Mouse (Mus musculus) neural tube, embryonic 13.5 days (tissue): ENCODE data around the gene Tns3. TPM values are rescaled to one million over a fixed set of nuclear protein-coding genes. Genes with fewer than 3 reads are reported as not detected.

ENCODE experiments used
- ATAC-seq: fragments of 200-750 bp; cut with Nextera tagmentation; 2 replicates; pipeline ENCODE4 v1.8.0; 2017; ENCODE audit warnings: low read depth, mild to moderate bottlenecking, moderate TSS enrichment, moderate library complexity
- H3K27ac ChIP-seq: fragments of 300-500 bp; sonication (generic); replicated peaks from 2 replicates; pipeline ENCODE4 v1.5.1; 2015; ENCODE audit warnings: moderate library complexity, mild to moderate bottlenecking, inconsistent platforms
- H3K27me3 ChIP-seq: fragments of 300-500 bp; sonication (generic); 2 replicates; pipeline ENCODE4 v1.6.1; 2015; ENCODE audit warnings: mild to moderate bottlenecking, inconsistent platforms
- H3K36me3 ChIP-seq: fragments of 300-500 bp; sonication (generic); 2 replicates; pipeline ENCODE4 v1.6.1; 2015; ENCODE audit warnings: mild to moderate bottlenecking, inconsistent platforms
- H3K4me1 ChIP-seq: fragments of 300-500 bp; sonication (generic); replicated peaks from 2 replicates; pipeline ENCODE4 v1.6.1; 2015; ENCODE audit warnings: inconsistent platforms
- H3K4me2 ChIP-seq: fragments of 300-500 bp; sonication (generic); 2 replicates; pipeline ENCODE4 v1.6.1; 2015; ENCODE audit warnings: inconsistent platforms, mild to moderate bottlenecking, moderate library complexity
- H3K4me3 ChIP-seq: fragments of 300-500 bp; sonication (generic); 2 replicates; pipeline ENCODE4 v1.5.1; 2015; ENCODE audit warnings: mild to moderate bottlenecking, inconsistent platforms
- H3K9ac ChIP-seq: fragments of 300-500 bp; sonication (generic); 2 replicates; pipeline ENCODE4 v1.6.1; 2015; ENCODE audit warnings: moderate library complexity, mild to moderate bottlenecking, inconsistent platforms
- H3K9me3 ChIP-seq: fragments of 300-500 bp; sonication (generic); 2 replicates; pipeline ENCODE4 v1.6.1; 2016; ENCODE audit warnings: inconsistent platforms
- WGBS: fragments of 180-500 bp; shearing (Covaris S2); methylation state at CpG from one replicate; pipeline ENCODE4 v1.1.7; 2015; 5-methylcytosine and 5-hydroxymethylcytosine counted together
- polyA plus RNA-seq: library from polyadenylated mRNA; unstranded; fragments of >200 nt; fragmentation: Nextera tagmentation; extraction: Ambion mirVana; gene quantifications from 2 replicates; pipeline ENCODE4 v1.2.1, GENCODE M21; 2015

Gene Tns3
- polyA plus RNA-seq, 1 experiment from 2014 or later: 7.9 TPM

DNA sequence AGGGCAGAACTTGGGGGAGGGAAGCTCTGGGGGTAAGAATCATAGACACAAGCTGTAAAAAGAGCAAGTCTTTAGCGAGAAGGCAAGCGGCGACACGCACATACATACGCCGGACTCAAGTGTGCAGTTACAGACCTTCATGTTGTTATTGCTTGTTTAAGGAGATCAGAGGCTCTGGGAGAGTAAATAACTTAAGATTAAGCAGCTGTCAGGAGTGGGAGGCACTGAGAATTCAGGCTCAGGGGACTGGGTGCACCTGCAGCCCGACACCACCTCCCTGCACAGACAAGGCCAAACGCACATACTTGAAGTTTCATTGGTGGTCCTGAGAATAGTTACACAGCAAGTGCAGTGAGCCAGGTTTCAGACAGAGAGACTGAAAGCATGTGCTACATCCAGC, 169.3 kb downstream of the Tns3 start:
- Histone ChIP-seq H3K27me3 (no peaks in the 10 kb centered on the region), H3K4me2 (no peak overlapping the region), H3K9ac (no peak overlapping the region), H3K4me3 (no peak overlapping the region), H3K4me1 (peaks cover 20% of the 10 kb centered on the region), H3K27ac (no peak overlapping the region), H3K36me3 (no peaks in the 10 kb centered on the region), H3K9me3 (no peaks in the 10 kb centered on the region)
- no peak for ATAC-seq
- WGBS: 90% methylated on average over 8 of the region's 8 CpGs

DNA sequence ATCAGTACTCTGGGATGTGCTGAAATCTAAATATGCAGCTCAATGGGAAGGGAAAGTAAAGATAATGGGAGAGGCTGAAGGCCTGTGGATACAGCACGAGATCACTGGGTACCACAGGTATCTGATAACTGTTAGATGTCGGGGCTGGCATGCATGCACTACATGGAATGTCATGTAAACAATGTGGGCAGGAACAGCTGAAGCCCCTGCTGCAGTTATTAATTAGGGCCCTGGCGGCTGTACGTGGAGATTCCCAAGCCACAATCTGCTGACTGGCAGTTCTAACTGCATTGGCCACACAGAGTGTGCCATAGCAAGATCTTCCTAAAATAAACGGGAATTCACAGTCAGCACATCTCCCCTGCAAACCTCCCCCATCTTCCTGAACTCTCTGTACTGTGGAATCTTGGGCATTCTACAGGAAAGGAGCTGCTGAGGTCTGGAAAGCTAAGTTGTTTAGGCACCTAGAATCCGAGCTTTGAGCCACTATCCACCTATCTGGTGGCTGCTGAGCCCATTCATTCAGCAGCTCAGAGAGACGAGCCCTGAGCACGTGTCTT, 170.3 kb downstream of the Tns3 start:
- Histone ChIP-seq H3K4me2 (no peak overlapping the region), H3K4me3 (no peak overlapping the region), H3K4me1 (peaks cover 20% of the 10 kb centered on the region), H3K27ac (no peak overlapping the region), H3K9ac (no peak overlapping the region), H3K27me3 (no peaks in the 10 kb centered on the region), H3K36me3 (no peaks in the 10 kb centered on the region), H3K9me3 (no peaks in the 10 kb centered on the region)
- 59% methylated on average over 8 of the region's 8 CpGs for WGBS
- ATAC-seq: no peak

DNA sequence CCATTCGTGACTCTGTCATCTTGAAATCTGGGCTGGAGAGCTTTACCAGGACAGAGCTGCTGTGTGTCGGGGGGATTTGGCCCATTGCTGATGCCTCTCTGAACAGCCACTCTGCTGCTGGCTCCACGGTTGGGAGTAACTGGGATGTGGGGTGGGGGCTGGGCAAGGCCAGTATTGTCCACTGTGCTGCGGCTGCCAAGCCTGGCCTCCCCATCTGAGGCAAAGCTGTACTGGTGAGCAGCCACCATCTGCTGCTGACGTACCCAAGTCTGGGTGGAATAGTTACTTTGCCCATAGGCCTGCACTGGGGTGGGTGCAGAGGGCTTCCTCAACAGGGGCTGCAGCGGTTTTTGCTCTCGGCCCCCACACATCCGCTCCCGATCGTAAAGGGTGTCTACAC, 172.0 kb downstream of the Tns3 start:
- no peak overlapping the region for H3K27ac ChIP-seq
- no peak for ATAC-seq
- no peaks in the 10 kb centered on the region for H3K36me3 ChIP-seq
- 88% methylated on average over 10 of the region's 10 CpGs for WGBS
- H3K4me3 ChIP-seq: no peak overlapping the region
- H3K9me3 ChIP-seq: no peaks in the 10 kb centered on the region
- no peaks in the 10 kb centered on the region for H3K27me3 ChIP-seq
- H3K4me2 ChIP-seq: no peak overlapping the region
- H3K9ac ChIP-seq: no peak overlapping the region
- H3K4me1 ChIP-seq: peaks cover 20% of the 10 kb centered on the region

DNA sequence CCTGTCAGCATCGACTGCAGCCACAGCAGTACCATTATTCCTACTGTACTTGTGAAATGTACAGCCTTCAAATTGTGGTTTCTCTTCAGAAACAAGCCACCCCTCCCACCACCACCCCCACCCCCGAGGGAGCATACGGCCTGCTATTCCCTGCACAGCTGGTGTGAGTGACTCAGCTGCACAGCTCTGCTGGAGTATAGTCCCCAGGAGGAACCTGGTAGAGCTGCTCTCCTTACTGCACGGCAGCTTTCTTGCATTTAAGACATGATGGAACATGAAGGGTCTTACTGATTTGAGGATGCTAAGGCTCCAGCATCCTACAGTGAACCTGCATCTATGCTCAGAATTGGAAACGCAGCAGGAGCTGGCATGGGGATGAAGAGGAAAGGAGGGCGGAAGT, 176.1 kb downstream of the Tns3 start:
- H3K4me3 ChIP-seq: no peak overlapping the region
- WGBS: 69% methylated on average over 6 of the region's 6 CpGs
- H3K27me3 ChIP-seq: no peaks in the 10 kb centered on the region
- no peak overlapping the region for H3K9ac ChIP-seq
- peaks cover 2% of the 10 kb centered on the region for H3K4me1 ChIP-seq
- no peak for ATAC-seq
- no peaks in the 10 kb centered on the region for H3K36me3 ChIP-seq
- peak overlapping the region; percentile 52; the same call in 1 of the 2 replicates for H3K27ac ChIP-seq
- no peaks in the 10 kb centered on the region for H3K9me3 ChIP-seq
- H3K4me2 ChIP-seq: no peak overlapping the region

DNA sequence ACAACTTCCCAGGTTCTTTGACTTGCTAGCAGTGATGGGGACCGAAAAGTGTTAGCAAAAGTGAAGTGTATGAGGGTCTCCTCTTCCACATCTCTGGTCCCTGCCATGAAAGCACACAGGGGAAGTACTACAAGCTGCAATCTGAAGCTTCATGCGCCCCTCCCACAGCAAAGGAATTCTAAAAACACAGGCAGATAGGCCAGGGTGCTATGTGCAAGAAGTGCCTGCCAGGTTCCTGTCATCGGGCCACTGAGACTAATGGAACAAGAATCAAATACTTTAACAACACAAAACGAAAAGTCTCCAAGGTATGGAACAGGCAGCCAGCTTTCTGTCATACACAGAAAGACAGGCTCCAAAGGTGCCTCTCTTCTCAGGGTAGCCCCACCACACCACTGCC, 177.8 kb downstream of the Tns3 start:
- H3K27me3 ChIP-seq: no peaks in the 10 kb centered on the region
- 89% methylated on average over 4 of the region's 4 CpGs for WGBS

DNA sequence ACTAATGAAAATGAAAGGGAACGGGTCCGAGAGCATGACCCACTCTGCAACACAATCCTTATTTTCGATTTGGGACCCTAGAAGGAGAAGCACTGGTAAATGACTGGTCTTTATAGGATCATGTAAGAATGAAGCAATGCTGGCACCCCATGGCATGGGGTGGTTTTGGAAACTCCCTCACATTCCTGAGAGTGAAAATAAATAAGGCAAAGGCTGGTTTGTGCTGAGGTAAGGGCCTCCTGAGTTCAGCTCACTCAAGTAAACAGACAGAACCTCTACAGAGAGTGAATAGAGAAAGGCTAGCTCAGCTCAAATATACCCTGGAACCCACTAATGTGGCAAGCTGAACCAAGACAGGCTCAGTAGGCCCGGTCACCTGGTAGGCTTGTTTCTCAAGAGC, 179.8 kb downstream of the Tns3 start:
- no peaks in the 10 kb centered on the region for H3K9me3 ChIP-seq
- peaks cover 20% of the 10 kb centered on the region for H3K4me1 ChIP-seq
- no peak for ATAC-seq
- H3K27me3 ChIP-seq: no peaks in the 10 kb centered on the region
- H3K27ac ChIP-seq: no peak overlapping the region
- 92% methylated on average over 4 of the region's 4 CpGs for WGBS
- H3K9ac ChIP-seq: no peak overlapping the region
- H3K4me2 ChIP-seq: no peak overlapping the region
- no peak overlapping the region for H3K4me3 ChIP-seq
- no peaks in the 10 kb centered on the region for H3K36me3 ChIP-seq

More for the DNA sequence above, 177.8 kb downstream of the Tns3 start:
- H3K9ac ChIP-seq: no peak overlapping the region
- no peak overlapping the region for H3K4me2 ChIP-seq
- peaks cover 19% of the 10 kb centered on the region for H3K4me1 ChIP-seq
- H3K36me3 ChIP-seq: no peaks in the 10 kb centered on the region
- H3K27ac ChIP-seq: no peak overlapping the region
- no peaks in the 10 kb centered on the region for H3K9me3 ChIP-seq
- no peak overlapping the region for H3K4me3 ChIP-seq
- ATAC-seq: no peak

DNA sequence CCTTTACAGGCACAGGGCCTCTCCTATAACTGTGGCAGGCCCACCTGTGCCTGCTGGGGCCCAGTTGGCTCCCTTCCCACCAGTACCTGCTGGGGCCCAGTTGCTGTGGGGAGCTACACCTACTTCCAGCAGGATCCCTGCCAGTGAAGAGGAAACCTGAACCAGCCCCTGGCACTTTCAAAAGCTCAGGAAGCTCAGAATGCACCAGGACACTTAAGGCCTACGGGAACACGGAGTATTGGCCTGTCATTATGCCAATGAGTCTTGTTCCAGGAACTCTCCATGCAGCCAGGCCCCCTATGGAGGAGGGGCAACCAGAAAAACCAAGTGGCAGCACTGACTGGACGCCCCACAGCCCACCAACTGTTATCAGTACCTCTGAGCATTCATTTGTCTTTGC, 181.6 kb downstream of the Tns3 start:
- H3K9ac ChIP-seq: no peak overlapping the region
- H3K36me3 ChIP-seq: no peaks in the 10 kb centered on the region
- no peaks in the 10 kb centered on the region for H3K9me3 ChIP-seq
- no peak overlapping the region for H3K4me2 ChIP-seq
- H3K4me3 ChIP-seq: no peak overlapping the region
- H3K4me1 ChIP-seq: peaks cover 20% of the 10 kb centered on the region
- 50% methylated on average over 3 of the region's 3 CpGs for WGBS
- no peak for ATAC-seq
- H3K27ac ChIP-seq: no peak overlapping the region
- H3K27me3 ChIP-seq: no peaks in the 10 kb centered on the region

DNA sequence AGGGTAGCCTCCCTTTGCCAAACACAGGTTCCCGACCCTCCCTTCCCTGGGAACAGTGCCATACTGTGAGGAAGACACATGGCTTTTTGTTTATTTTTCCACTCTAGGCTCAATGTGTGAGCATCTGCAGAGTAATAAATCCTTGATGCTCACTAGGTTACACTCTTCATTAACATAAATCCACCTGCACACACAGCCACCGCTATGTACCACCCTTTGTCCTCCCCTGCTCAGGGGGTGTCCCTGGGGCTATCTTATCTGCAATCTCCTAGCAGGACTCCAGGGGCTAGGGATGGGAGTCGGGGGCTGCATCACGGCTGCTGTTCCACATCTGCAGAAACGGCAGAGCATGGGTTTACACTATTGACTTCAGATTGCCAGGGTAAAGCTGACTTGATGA, 182.4 kb downstream of the Tns3 start:
- peak; percentile 85 for ATAC-seq
- H3K9ac ChIP-seq: no peak overlapping the region
- peak overlapping the region; percentile 54; the same call in 1 of the 2 replicates for H3K27ac ChIP-seq
- H3K4me2 ChIP-seq: no peak overlapping the region
- WGBS: 15% methylated on average over 5 of the region's 5 CpGs
- H3K9me3 ChIP-seq: no peaks in the 10 kb centered on the region
- H3K36me3 ChIP-seq: no peaks in the 10 kb centered on the region
- H3K4me3 ChIP-seq: no peak overlapping the region
- no peaks in the 10 kb centered on the region for H3K27me3 ChIP-seq
- H3K4me1 ChIP-seq: peaks cover 20% of the 10 kb centered on the region

DNA sequence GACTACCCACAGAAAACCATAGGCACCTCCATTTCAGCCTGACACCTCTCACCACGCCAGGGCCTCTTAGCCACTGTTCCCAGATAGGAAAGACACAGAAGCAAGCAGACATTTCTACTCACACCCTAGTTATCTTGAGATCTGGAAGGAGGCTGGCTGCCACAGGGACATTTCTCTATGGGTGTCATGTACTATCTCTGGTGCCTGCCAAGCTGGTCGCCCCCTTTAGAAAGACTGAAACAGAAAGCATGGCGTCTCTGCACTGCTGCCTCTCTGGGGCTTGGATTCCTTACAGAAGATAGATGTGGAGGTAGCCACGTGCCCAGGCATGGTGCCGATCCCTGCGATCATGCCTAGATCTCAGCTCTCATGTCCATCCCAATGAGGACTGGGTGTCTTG, 182.8 kb downstream of the Tns3 start:
- Histone ChIP-seq H3K4me3 (no peak overlapping the region), H3K4me1 (peaks cover 20% of the 10 kb centered on the region), H3K36me3 (no peaks in the 10 kb centered on the region), H3K9ac (no peak overlapping the region), H3K27me3 (no peaks in the 10 kb centered on the region), H3K27ac (peak overlapping the region; percentile 54; the same call in 1 of the 2 replicates), H3K9me3 (no peaks in the 10 kb centered on the region), H3K4me2 (no peak overlapping the region)
- WGBS: 84% methylated on average over 6 of the region's 6 CpGs
- ATAC-seq: no peak; the same call in 1 of the 2 replicates

DNA sequence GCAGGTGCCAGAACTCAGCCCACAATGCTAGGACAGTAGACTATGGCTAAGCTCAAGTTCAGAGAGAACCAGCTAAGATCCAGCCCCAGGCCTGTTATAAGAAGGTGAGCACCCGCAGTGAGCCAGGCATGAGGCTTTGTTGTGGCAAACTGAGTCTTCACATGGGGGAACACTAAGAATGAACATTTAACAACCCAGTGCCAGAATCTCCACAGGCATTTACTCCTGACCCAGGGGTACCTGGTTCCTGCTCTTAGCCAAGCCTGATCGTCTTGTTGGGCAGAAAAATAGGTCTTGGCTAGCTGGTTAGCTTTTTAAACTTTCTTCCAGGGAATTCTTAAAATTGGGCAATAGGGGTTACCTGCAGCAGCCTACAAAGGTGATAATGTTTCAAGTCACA, 184.5 kb downstream of the Tns3 start:
- no peak for ATAC-seq
- H3K9ac ChIP-seq: no peak overlapping the region
- WGBS: 86% methylated on average over 2 of the region's 2 CpGs
- H3K9me3 ChIP-seq: no peaks in the 10 kb centered on the region
- H3K27ac ChIP-seq: no peak overlapping the region
- H3K36me3 ChIP-seq: no peaks in the 10 kb centered on the region
- H3K4me1 ChIP-seq: peaks cover 20% of the 10 kb centered on the region
- H3K4me3 ChIP-seq: no peak overlapping the region
- H3K27me3 ChIP-seq: no peaks in the 10 kb centered on the region
- no peak overlapping the region for H3K4me2 ChIP-seq

DNA sequence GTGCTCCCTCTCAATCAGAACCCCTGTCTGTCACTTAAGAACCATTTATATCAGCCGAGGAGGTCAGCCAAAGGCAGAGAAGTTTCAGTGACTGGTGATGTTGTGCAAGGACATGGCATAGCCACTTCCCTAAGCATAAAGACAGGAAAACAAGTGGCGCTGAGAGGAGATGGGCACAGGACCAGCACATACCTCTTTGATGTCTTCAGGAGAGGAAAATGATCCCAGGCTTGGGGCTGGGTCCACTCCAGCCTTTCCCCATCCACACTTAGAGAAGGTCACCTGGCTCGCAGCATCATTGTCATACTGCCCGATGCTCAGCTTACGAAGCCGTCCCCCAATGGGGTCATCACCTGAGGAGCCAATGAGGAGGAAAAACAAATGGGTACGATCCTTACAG, 185.0 kb downstream of the Tns3 start:
- ATAC-seq: no peak
- Histone ChIP-seq H3K27ac (no peak overlapping the region), H3K4me3 (no peak overlapping the region), H3K27me3 (no peaks in the 10 kb centered on the region), H3K36me3 (no peaks in the 10 kb centered on the region), H3K4me2 (no peak overlapping the region), H3K9ac (no peak overlapping the region), H3K4me1 (peaks cover 20% of the 10 kb centered on the region), H3K9me3 (no peaks in the 10 kb centered on the region)
- WGBS: 91% methylated on average over 7 of the region's 7 CpGs

DNA sequence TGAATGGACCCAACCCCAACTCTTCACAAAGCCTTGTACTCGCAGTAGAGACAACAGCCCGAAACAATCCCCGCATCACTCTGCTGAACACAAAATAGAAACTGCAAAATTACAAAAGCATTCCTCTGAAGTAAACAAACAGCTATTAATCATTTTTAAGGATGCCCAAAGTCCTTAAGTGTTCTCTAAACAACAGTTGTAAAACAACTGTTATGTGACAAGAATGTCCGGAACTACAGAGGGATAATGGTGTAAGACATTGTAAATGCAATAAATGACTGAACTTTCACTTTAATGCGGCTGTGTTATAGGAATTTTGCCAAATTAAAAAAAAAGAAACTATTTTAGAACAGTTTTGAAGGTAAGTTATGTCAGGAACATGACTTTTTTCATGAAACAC, 190.7 kb downstream of the Tns3 start:
- ATAC-seq: no peak

DNA sequence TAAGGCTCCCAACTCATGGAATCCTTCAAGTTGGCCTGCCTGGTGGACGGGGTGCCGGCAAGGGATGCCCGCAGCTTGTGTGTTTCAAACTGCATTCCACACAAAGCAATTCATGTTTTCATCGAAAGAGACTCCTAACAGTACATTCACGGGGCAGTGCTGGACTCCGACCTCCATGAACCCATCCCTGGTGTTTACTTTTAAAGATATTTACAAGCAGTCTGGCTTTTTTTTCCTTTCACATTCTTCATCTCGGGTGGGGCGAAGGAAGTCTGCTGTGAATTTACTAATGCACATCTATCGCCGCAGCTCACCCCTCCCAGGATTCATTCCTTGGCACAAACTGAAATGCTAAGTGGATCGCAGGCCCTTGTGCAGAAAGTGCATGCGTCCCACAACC, 191.9 kb downstream of the Tns3 start:
- WGBS: 87% methylated on average over 12 of the region's 12 CpGs
- Histone ChIP-seq H3K4me3 (no peak overlapping the region), H3K4me2 (no peak overlapping the region), H3K36me3 (no peaks in the 10 kb centered on the region), H3K9me3 (no peaks in the 10 kb centered on the region), H3K27ac (no peak overlapping the region), H3K4me1 (peaks cover 25% of the 10 kb centered on the region), H3K27me3 (peaks cover 5% of the 10 kb centered on the region), H3K9ac (no peak overlapping the region)
- ATAC-seq: no peak

More for the DNA sequence above, 190.7 kb downstream of the Tns3 start:
- Histone ChIP-seq H3K36me3 (no peaks in the 10 kb centered on the region), H3K4me1 (peaks cover 13% of the 10 kb centered on the region), H3K9ac (no peak overlapping the region), H3K27ac (no peak overlapping the region), H3K9me3 (no peaks in the 10 kb centered on the region), H3K4me3 (no peak overlapping the region), H3K4me2 (no peak overlapping the region), H3K27me3 (peaks cover 5% of the 10 kb centered on the region)
- 76% methylated on average over 5 of the region's 5 CpGs for WGBS
